Mouse (Mus musculus): Measurements from ENCODE around the gene Stard10.
A peak's percentile ranks its signal among the peaks of the same experiment; 100 is the strongest.

Gene Stard10

DNA sequence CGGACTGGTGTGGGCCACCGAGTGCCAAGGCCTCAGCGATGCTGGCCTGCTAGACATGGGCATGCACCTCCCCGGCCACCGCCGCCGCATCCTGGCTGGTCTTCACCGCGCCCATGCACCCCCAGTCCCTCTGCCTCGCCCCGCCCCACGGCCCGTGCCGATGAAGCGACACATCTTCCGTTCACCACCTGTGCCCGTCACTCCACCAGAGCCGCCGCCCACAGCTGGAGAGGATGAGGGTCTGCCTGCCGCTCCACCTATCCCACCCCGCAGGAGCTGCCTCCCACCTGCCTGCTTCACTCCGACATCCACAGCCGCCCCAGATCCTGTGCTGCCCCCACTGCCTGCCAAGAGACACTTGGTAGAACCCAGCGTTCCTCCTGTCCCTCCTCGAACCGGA, 56.2 kb downstream of the Stard10 start:
- no peak for DNase-seq (ENCODE audit: low read depth)

DNA sequence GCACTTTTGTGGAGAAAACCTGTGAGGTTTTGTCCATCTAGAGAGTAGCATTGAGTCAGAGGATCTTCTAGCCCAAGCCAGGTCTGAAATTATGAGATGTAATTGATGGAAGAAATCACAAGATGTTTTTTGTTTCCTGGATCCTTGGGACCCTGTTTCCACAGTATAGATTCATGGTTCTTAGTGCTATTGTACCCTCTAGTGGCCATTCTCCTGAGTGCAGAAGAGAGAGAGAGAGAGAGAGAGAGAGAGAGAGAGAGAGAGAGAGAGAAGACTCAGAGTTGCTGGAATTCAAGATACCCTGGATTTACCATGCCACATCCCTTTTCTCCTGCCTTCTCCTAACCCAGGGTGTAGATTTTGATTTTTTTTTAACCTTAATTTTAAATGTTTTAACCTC, 57.3 kb downstream of the Stard10 start:
- peak; percentile 81 for DNase-seq (ENCODE audit: low read depth)

DNA sequence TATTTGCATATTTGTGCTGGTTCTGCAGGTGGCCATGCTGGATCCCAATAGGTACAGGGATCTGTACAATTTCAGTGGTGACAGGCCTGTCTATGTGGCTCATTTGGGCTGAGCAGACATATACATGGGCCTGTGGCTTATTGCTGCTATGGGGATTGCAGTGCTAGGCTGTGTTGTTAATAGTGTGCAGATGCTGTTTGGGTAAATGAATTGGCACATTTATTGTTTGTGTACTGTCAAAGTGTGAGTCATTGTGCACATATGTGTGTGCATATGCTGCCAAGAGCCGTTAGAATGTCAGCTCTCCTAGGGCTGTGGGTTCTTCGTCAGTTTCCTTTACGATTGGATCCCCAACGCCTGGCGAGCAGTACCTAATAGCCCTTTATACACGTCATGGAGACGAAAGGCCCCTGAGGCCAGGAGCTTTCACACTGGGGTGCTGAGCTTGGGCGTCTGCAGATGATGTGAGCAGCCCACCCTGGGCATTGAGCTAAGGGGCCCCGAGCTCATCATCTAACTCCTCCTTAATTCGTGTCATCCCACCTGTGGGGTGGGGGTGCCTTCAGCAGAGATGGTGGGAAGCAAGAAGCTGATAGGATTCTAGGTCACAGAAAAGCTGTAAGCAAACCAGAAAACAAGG, 59.9 kb downstream of the Stard10 start:
- DNase-seq (ENCODE audit: low read depth) = no peak

DNA sequence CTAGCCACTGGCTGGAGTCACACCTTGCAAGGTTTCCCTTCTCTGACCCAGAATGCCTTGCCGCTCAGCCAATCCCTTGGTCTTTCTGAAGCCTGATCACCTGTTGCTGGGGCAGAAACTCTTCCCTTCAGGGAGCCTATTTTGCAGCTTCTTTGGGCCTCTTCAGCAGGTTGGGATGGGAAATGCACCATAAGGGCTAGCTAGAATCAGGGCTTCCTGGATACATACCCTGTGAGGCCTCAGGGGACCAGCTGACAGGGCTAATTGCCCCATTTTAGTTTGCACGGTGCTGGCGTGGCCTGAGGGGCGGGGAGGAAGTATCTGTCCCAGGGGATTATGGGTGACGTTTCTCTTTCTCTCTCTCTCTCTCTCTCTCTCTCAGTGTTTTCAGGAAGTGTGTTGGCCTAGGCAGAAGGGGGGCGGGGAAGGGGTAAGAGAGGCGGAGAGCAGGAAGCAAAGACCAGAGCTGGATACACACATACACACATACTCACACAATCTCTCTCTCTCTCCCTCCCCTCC, 60.9 kb downstream of the Stard10 start:
- DNase-seq (ENCODE audit: low read depth) = peak; percentile 94

DNA sequence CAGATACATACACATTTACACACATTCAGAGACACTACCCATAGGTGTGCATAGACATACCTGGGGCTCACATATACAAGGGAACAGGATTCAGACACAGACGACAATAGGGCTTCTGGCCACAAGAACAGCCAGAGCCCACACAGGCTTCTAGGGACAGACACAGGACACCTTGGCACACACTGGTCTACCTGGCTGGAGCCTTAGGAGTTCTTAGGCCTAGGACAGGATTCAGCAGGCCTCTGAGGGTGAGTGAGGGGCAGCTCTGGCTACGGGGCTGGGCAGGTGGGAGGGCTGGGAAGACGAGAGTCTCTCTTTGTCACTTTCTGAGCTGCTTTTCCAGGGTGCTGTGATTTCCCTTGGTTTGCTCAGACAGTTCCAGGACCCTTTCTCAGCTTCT, 61.4 kb downstream of the Stard10 start:
- no peak for DNase-seq (ENCODE audit: low read depth)

DNA sequence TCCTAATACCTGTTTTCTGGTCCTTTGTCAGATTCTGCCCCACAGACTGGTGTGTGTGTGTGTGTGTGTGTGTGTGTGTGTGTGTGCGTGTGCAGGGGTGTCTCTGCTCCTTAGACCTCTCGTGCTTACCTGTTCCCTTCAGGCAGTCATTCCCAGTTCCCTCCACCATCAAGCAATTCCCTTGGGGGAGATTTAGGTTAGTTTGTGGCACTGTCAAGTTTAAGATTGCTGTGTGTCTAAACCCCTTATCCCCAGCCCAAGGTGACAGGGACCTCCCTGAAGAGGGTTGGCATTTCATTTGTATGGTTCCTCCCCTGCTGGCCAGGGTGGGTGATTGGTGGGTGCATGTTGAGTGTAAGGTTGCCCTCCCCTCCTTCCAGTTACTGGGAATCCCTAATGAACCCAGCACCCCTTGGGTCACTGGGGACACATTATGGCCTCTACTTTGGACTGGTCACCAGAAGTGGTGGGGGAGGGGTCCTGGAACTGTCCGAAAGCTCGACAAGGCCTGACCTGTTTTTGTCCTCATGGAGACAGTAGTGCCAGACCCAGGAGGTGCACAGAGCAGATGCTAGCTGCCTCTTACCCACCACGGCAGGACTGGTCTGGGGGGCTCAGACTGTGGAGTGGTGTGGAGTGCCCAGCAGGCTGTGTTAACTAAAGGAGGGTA, 62.0 kb downstream of the Stard10 start:
- no peak for DNase-seq (ENCODE audit: low read depth)

DNA sequence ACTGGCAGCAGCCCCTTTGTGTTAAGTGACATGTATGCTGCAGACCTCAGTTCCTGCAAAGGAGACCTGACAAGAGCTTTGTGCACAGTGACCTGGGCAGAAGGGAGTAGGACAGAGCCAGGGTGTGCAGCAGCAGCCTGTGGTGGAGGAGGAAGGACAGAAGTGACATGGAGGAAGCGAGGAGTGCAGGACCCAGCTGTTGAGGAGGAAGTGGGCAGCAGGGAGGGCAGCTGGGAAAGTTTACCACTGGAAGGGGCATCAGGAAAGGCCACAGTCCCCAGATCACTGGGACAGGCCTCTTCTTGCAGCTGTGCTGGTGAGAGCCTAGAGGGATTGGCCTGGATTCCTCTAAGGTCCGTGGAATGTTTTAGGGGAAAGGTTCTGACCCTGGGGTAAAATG, 62.8 kb downstream of the Stard10 start:
- DNase-seq (ENCODE audit: low read depth) = no peak

DNA sequence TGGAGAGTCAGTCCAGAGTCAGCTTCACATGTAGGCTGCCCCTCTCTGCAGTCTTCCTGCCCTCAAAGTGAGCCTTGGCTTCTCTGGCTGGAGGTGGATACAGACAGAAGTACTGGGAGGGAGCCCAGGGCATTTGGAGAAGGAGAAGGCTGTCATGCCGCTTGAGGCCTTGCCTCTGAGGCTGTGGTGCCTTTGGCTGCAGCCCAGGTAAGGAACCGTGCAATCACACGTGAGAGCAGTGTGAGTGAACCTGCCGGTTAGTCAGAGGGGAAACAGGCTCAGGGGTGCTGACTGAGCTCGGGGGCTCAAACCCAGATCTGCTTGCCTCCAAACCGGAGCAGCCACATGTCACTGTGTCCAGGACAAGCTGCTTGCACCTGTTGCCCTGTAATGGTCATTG, 64.6 kb downstream of the Stard10 start:
- no peak for DNase-seq (ENCODE audit: low read depth)

DNA sequence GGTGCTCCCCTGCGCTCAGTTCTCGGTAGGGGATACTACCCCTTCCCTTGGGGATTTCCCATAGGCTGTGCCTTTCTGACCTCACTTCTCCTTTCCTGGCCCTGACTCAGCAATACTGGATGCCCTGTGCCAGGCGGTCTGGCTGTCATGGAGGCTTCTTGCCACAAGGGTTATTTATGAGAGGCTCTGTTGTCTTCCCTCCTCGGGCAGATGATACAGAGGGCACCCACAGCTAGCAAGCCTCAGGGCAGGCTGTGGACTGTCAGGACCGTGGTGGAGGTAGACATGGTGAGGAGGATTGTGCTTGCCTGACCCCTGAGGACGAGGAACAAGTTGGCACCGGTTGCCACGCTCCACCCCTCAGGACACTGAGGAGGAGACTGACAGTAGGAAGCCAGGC, 65.5 kb downstream of the Stard10 start:
- DNase-seq (ENCODE audit: low read depth) = peak; percentile 36

DNA sequence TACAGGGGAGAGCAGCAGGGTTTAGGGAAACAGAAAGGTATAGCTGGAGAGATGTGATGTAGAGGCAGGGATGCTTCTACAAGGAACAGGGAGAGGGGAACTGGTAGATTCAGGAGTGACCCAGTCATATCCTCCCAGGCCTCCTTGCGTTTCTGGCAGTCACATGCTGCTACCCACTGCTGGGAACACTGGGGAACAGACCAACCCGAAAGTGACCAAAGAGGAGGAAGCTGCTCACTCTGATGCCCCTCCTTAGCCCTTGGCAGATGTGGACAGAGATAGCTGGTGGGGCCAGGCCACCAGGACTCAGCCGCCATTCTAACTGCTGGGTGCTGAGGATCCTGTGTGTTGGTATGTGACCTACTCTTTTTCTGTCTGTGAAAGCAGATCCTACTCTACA, 66.9 kb downstream of the Stard10 start:
- DNase-seq (ENCODE audit: low read depth) = no peak

DNA sequence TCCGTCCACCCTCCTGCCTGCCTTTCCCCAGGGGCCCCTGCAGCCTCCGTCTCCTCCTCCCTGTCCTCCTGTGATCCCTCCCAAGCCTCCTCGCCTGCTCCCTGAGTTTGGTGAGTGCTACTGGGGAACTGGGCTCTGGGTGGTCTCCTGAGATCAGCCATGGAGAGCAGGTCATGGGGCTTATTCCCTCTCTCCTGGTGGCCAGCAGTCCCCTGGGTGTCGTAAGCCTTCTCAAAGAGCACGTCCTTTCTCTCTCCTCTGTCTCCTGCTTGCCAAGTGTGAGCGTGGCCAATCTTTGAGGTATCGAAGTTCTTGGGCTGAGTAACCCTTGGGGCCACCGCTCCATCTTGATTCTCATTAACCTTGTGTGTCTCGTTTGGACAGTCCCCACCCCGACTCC, 68.0 kb downstream of the Stard10 start:
- DNase-seq (ENCODE audit: low read depth) = no peak

DNA sequence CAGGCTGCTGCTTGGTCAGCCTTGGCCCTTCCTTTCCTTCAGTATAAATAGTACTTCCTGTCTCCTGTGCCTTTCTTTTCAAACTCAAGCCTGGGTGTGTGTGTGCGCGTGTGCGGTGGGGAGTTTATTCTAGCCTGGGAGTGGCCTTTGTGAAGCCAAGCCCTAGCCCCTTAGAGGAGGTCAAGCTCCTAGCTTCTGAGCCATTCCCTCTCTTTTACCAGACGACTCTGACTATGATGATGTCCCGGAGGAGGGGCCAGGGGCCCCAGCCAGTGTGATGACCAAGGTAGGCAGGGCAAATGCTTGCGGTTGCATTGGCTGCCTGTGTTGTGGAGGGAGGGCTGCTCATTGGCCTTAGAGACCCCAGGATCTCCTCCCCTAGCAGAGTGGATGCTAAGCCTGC, 68.4 kb downstream of the Stard10 start:
- DNase-seq (ENCODE audit: low read depth) = no peak

DNA sequence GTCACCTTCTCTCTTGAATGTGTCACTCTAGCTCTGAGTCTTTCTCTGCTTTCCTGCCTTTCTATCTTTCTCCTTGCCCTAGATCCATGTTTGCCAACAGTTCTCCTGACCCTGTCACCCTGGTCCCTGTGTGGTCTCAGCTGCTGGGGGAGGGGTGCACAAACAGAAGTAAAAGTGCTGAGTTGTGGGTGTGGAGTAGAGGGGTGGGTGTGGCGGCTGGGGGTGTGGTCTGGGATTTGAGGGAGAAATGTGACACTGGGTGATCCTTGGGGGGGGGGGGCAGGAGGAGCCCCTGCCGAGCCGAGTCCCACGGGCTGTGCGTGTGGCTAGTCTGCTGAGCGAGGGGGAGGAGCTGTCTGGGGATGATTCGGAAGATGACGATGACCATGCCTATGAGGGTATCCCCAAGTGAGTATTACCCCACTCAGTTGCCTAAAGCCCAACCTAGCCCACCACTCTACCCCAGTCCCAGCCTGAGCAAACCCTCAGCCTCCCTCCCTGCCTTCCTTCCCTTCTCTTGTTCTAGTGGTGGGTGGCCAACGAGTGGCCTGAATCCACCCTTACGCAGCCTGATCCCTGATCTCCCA, 69.1 kb downstream of the Stard10 start:
- DNase-seq (ENCODE audit: low read depth) = no peak

DNA sequence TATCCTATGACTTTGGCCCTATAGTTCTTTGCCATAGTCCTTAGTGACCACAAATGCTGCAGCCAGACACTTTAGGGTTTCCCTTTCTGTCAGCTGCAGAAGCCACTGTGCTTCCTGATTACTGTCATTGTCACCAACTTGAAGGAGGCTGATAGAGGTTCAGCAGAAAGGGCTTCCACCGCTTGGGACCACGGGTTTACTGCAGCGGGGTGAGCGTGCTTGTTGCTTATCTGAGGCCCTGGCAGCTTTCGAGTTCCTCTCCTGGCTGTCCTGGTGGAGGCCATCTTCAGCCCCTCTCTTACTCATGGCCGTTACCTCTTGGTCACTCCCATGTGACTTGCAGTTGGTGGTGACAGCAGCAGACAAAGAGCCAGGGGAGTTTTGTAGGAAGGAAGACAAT, 72.4 kb downstream of the Stard10 start:
- DNase-seq (ENCODE audit: low read depth) = no peak

DNA sequence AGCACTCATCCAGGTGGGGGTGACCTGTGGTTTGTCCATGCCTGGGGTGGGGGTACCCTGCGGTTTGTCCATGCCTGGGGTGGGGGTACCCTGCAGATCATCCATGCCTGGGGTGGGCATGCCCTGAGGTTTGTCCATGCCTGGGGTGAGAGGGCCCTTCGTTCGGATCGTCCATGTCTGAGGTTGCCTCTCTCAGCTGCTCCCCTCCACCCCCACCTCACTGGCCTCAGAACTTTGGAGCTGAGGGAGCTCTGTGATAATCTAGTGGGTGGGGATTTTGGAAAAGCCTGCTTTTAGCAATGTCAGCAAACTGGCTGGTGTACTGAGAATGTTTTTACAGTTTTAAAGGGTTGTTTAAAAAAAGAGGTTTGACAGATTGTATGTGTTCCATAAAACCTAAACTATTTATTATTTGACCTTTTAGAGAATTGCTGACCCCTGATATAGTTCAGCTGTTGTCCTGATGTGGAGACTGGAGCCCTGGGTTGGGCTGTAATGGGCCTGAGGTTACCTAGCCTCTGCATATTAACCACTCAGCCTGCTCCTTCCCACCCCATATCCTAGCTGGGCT, 75.1 kb downstream of the Stard10 start:
- DNase-seq (ENCODE audit: low read depth) = no peak

DNA sequence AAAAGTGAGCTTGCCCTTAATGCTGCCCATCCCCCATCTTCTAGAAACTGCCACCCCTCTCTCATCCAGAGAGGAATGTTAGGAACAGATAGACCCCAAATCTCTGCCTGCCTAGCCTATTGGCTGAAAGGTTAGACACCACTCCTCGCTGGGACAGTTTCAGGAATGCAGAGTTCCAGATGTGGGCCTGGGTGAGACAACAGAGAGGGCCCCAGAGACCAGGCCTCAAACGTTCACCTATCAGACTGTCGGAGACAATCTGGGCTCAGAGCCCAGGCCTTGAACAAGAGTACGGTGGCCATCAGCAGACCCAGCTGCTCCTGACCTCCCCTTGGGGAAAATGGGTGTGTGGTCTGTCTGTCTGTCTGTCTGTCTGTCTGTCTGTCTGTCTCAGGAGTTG, 76.1 kb downstream of the Stard10 start:
- DNase-seq (ENCODE audit: low read depth) = no peak

DNA sequence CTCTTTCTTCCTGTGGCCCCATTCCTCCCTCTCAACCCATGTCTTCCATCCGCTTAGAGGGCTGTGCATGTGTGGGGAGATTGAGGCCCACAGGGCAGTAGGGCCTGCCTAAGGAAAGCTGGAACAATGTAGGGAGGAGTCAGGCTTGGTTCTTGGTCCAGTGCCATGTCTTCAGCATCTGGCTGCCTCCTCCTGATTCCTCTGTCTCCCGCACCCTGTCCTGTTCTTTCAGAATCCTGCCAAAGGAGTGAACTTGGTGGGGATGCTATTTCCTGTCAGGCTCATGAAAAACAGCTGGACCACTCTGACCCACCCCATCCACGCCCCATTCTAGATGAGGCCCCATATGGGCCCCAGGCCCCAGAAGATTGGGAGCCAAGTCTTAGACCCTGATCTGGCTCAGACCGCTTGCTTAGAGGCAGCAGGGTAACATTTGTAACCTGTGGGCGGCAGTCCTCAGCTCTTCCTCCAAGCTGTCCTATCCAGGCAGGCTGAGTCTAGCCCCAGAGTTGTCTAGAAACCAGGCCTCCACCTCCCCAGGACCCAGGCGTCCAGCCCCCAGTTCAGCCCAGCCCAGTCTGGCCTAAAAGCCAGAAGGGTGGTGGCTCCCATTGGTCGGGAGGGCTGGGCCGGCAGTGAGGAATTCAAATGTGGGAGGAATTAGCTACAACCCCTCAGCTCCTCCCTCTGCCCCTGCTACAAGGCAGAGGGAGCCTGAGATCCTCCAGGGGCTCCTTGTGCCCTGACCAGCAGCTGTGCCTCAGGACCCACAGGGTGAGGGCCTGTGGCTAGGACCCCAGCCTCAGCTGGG, 77.0 kb downstream of the Stard10 start:
- no peak for DNase-seq (ENCODE audit: low read depth)

DNA sequence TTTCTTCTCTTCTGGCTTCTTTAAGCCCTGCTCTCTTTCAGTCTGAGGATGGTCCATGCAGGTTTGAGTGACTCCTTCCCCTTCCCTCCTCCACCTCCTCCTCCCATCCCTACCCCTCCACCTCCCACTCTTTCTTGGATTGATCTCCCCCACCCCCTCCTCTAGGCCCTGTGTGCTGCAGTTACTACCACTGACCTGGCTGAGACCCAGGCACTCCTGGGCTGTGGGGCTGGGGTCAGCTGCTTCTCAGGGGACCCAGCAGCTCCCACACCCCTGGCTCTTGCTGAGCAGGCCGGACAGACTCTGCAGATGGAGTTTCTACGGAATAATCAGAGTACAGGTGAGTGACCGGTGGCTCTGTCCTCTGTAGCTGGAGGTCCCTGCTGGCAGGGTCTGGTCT, 77.7 kb downstream of the Stard10 start:
- no peak for DNase-seq (ENCODE audit: low read depth)

DNA sequence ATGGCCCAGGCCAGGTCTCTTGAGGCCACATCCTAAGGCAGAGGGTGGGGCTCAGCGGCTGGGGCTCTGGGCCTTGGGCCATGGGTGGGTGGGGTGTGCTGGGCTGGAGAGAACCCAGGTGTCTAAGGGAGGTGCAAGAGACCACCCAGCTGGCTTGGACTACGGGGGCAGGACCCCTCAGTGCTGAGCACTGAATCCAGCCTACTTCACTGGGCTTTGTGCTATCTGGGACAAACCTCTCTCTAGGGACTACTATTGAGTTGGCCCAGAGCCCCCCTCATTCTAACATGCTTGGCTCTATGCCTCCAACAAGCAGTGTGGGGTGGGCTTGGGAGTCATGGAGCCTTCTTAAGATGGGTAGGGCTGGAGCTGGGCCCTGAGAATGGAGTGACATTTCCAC, 78.6 kb downstream of the Stard10 start:
- no peak for DNase-seq (ENCODE audit: low read depth)
